Mouse (Mus musculus): Measurements from ENCODE around the gene Apoa2. TPM values are rescaled to one million over a fixed set of nuclear protein-coding genes. Genes with fewer than 3 reads are reported as not detected.

Apoa2 gene
- total RNA-seq, 2 experiments from 2014 or later: 1.8 to 2.3 TPM

DNA sequence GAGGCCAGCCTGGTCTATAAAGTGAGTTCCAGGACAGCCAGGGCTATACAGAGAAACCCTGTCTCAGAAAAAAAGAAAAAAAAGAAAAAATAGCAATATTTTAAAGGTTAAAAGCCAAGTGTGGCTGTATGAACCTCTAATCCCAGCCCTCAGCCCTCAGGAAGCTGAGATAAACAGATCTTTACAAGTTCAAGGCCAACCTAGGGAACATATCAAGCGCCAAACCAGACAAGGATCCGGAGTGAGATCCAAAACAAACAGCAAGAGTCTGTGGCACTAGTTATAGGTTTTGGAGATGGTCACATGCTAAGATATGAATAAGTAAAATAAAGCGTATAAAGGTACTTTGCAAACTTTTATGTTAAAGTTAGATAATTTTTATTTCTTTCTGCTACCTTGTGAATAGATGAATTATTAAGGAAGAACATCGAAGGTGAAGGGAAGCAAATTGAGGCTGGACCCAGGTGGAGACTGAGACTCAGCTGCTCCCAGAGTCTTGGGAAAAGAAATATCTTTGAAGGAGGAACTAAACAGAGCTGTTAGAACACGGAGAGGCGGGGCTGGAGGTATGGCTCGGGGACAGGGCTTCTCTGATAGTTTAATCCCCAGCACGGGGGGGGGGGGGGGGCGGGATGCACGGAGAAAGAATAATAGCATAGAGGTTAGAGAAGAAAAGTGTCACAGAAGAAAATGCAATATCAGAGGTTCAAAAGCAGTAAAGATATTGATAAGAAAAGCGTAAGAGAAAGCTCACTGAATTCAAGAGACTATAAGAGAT, 21.2 kb upstream of the Apoa2 start:
- intact Hi-C loops (cut with DNase I): no loop called here

DNA sequence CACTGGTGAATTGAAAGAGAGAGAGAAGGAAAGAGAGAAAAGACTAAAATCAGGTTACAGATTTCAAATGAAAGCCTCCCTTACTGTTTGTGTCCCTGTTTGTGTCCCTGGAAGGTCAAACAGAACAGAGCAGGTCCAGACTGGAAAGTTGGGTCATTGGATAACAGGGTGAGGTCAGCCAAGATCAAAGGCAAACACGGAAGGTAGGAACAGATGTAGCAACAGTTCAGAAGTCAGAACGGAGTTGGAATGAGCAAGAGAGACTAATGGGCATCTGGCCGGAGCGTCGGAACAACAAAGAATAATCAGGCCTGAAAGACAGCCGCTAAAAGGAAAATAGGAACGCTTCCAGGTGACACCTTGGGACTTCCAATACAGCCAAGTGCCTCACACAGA, 20.6 kb upstream of the Apoa2 start:
- intact Hi-C loops (cut with DNase I): no loop called here
- no peak for DNase-seq (ENCODE audit: low spot score in 2 of 2)

More for the DNA sequence above, 21.2 kb upstream of the Apoa2 start:
- no peak for DNase-seq (ENCODE audit: low spot score in 2 of 2)

DNA sequence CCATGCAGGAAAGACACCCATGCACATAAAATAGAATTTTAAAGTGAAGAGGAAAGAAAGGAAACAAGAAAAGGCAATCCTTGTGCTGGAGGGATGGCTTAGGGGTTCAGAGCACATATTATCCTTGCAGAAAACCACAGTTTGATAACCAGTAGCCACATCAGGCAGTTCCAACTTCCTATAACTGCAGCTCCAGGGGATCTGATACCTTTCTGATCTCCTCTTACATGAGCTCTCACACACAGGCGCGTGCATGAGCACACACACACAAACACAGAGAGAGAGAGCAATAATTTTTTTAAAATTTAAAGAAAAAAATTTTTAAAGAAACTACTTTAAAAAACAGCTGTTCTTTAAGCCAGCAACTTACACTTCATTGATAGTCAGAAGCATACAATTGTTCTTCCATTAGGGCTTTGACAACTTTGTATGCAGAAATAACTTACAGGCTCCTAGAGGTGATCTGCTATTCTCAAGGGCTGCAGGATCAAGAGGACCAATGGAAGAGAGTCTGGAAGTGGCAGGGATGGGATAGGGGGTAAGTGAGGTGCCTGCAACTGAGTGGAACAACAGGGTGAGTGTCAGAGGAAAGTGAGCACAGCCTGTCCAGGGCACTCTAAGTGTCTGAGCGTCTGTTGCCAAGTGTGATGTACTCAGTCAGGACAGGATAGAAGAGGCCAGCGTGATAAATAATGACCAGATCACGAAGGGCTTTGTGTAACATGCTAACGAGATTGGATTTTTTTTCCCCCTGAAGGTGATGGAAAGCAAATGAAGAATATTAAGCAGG, 19.0 kb upstream of the Apoa2 start:
- intact Hi-C loops (cut with DNase I): no loop called here
- DNase-seq (ENCODE audit: low spot score in 2 of 2): no peak

GRCm38 (mm10) chr1:171209409-171209808, 15.4 kb upstream of the Apoa2 start:
- intact Hi-C loops (cut with DNase I): no loop called here

GRCm38 (mm10) chr1:171212854-171213253, 12.0 kb upstream of the Apoa2 start:
- DNase-seq (ENCODE audit: low spot score in 2 of 2): no peak
- intact Hi-C loops (cut with DNase I): no loop called here

More at GRCm38 (mm10) chr1:171209409-171209808, 15.4 kb upstream of the Apoa2 start:
- DNase-seq (ENCODE audit: low spot score in 2 of 2): no peak

GRCm38 (mm10) chr1:171213801-171214496, 10.9 kb upstream of the Apoa2 start, which contains the start of gene Nr1i3:
Nr1i3 (plus strand) TSS chr1:171213970.
- intact Hi-C loops (cut with DNase I): no loop called here
- no peak for DNase-seq (ENCODE audit: low spot score in 2 of 2)

- DNase-seq (ENCODE audit: low spot score in 2 of 2): no peak
- intact Hi-C loops (cut with DNase I): no loop called here
Observed at GRCm38 (mm10) chr1:171216241-171216955, 8.5 kb upstream of the Apoa2 start.

DNA sequence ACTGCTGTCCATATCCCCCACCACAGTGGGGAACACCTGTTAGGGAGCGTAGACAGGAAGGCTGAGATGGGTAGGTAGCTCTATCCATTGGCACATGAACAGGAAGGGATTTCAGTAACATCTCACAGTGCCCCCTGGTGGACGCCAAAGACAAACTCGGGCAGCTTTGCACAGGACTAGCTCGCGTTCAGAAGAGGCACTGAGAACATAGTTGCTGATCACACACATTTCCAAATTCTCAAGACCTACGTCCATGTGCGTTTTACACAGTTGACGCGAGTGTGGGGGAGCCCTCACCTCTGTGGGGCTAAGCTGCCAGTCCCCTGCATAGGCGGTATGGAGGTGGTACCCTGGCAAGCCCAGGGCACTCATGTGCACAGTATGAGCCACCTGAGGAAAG, 4.0 kb upstream of the Apoa2 start:
- peak; percentile 86 to 89 for DNase-seq (ENCODE audit: low spot score in 2 of 2)
- intact Hi-C loops (cut with DNase I): loop anchor here (2.0 to 5.0 kb wide), 3 partner anchors 56 to 102 kb away; partner anchors contain the start of genes Mpz and Sdhc

GRCm38 (mm10) chr1:171221281-171222193, 3.3 kb upstream of the Apoa2 start:
- DNase-seq (ENCODE audit: low spot score in 2 of 2): peak; percentile 36 to 37
- intact Hi-C loops (cut with DNase I): loop anchor here (2.0 to 5.0 kb wide), 3 partner anchors 57 to 103 kb away; partner anchors contain the start of genes Mpz and Sdhc

- intact Hi-C loops (cut with DNase I): loop anchor here (5.0 kb wide), 1 partner anchor 70 kb away; the partner anchor contains the start of genes Mpz and Sdhc
- DNase-seq (ENCODE audit: low spot score in 2 of 2): peak; percentile 90 to 93
Observed at GRCm38 (mm10) chr1:171222238-171223155, 2.4 kb upstream of the Apoa2 start, which contains the start of gene Tomm40l. Tomm40l (minus strand) TSS chr1:171222514.

DNA sequence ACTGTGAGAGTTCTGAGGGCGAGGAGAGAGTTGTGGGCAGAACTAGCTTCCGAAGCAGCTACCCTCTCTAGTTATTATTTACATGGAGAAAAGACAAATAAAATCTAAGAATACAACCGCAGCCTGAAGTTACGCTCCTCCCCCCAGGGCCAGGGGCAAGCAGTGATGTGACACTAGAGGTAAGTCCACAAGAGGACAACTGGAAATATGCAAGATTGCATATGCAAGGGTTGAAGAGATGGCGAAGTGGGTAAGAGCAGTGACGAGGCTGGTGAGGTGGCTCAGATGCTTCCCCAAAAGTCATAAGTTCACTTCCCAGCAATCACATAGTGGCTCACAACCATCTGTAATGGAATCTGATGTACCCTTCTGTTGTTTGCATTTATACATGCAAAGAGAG, 1.7 kb upstream of the Apoa2 start:
- DNase-seq (ENCODE audit: low spot score in 2 of 2): no peak
- intact Hi-C loops (cut with DNase I): loop anchor here (5.0 kb wide), 1 partner anchor 71 kb away; the partner anchor contains the start of genes Mpz and Sdhc

DNA sequence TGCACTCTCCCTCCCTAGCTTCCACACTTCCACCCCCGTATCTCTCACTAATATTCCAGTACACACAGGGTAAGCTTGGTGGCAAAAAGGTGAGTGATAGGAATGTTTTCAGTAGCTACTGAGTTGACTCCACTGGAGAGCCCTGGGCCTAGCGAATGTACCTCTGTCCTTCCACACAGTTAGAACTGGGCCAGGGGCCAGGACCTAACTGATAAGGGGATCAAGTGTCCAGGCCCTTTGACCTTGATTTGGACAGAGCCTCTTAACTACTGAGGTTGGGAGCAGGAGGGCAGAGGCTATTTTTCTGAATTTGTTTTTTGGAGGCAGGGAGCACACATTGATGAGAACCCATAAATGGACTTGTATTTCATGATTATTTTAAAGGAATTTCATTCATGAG, 1.1 kb upstream of the Apoa2 start:
- intact Hi-C loops (cut with DNase I): loop anchor here (5.0 kb wide), 1 partner anchor 71 kb away; the partner anchor contains the start of genes Mpz and Sdhc
- DNase-seq (ENCODE audit: low spot score in 2 of 2): no peak

- intact Hi-C loops (cut with DNase I): no loop called here
- no peak for DNase-seq (ENCODE audit: low spot score in 2 of 2)
Observed at GRCm38 (mm10) chr1:171226780-171227179, 1.9 kb downstream of the Apoa2 start.

DNA sequence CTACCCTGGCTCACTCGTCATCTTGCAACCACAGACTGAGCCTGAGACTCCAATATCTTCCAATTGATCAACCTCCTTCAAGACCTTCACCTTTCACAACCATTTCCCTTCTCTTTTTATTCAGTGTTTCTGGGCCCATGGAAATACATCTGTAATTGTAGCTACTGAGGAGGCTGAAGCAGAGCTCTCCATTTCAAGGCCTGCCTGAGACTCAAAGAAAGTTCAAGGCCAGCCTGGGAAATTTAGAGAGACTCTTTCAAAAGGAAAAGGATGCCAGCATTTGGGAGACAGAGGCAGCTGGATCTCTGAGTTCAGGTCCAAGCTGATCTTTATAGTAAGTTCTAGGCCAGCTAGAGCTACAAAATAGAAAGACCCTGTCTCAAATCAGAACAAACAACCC, 3.0 kb downstream of the Apoa2 start:
- intact Hi-C loops (cut with DNase I): no loop called here
- DNase-seq (ENCODE audit: low spot score in 2 of 2): no peak

- DNase-seq (ENCODE audit: low spot score in 2 of 2): no peak
- intact Hi-C loops (cut with DNase I): no loop called here
Observed at GRCm38 (mm10) chr1:171229750-171230149, 4.9 kb downstream of the Apoa2 start.

GRCm38 (mm10) chr1:171230215-171230614, 5.4 kb downstream of the Apoa2 start:
- no peak for DNase-seq (ENCODE audit: low spot score in 2 of 2)
- intact Hi-C loops (cut with DNase I): no loop called here

GRCm38 (mm10) chr1:171231844-171232243, 7.0 kb downstream of the Apoa2 start:
- DNase-seq (ENCODE audit: low spot score in 2 of 2): no peak
- intact Hi-C loops (cut with DNase I): no loop called here

Data from left cerebral cortex, postnatal 36 days (tissue).